Mouse (Mus musculus): Measurements from ENCODE around the gene Tgfbr3. TPM values are rescaled to one million over a fixed set of nuclear protein-coding genes. Genes with fewer than 3 reads are reported as not detected.

Gene Tgfbr3
- polyA plus RNA-seq, 1 experiment from 2014 or later: 2.2 TPM

- peaks cover 29% of the 10 kb centered on the region for H3K27me3 ChIP-seq (replicated peaks; ENCODE audit: control insufficient read depth, insufficient read depth, low read length)
- DNase-seq (ENCODE audit: low spot score): peak; percentile 16
- H3K9ac ChIP-seq (ENCODE audit: low read length): no peak overlapping the region
- H3K36me3 ChIP-seq (ENCODE audit: control insufficient read depth, insufficient read depth, low read length): no peaks in the 10 kb centered on the region
- H3K9me3 ChIP-seq (replicated peaks; ENCODE audit: control insufficient read depth, low read length): no peaks in the 10 kb centered on the region
- no peak overlapping the region for H3K27ac ChIP-seq (ENCODE audit: low read depth, low read length)
- 70% methylated on average over 7 of the region's 7 CpGs for WGBS
- no peaks in the 10 kb centered on the region for H3K4me1 ChIP-seq (ENCODE audit: control insufficient read depth, insufficient read depth, low read length)
- H3K4me2 ChIP-seq (ENCODE audit: low read length): no peak overlapping the region
- H3K4me3 ChIP-seq (ENCODE audit: low read depth, low read length): no peak overlapping the region
- no peak for ATAC-seq
Observed at GRCm38 (mm10) chr5:107237971-107238426, 51.4 kb downstream of the Tgfbr3 start.

GRCm38 (mm10) chr5:107236975-107237374, 52.5 kb downstream of the Tgfbr3 start:
- H3K9ac ChIP-seq (ENCODE audit: low read length): no peak overlapping the region
- ATAC-seq: no peak
- no peaks in the 10 kb centered on the region for H3K36me3 ChIP-seq (ENCODE audit: control insufficient read depth, insufficient read depth, low read length)
- H3K9me3 ChIP-seq (replicated peaks; ENCODE audit: control insufficient read depth, low read length): no peaks in the 10 kb centered on the region
- H3K4me2 ChIP-seq (ENCODE audit: low read length): no peak overlapping the region
- no peak overlapping the region for H3K27ac ChIP-seq (ENCODE audit: low read depth, low read length)
- H3K27me3 ChIP-seq (replicated peaks; ENCODE audit: control insufficient read depth, insufficient read depth, low read length): peaks cover 25% of the 10 kb centered on the region
- no peak overlapping the region for H3K4me3 ChIP-seq (ENCODE audit: low read depth, low read length)
- 85% methylated on average over 6 of the region's 6 CpGs for WGBS
- no peaks in the 10 kb centered on the region for H3K4me1 ChIP-seq (ENCODE audit: control insufficient read depth, insufficient read depth, low read length)
- no peak for DNase-seq (ENCODE audit: low spot score)

GRCm38 (mm10) chr5:107236039-107236438, 53.4 kb downstream of the Tgfbr3 start:
- Histone ChIP-seq H3K9ac (ENCODE audit: low read length) (no peak overlapping the region), H3K9me3 (replicated peaks; ENCODE audit: control insufficient read depth, low read length) (no peaks in the 10 kb centered on the region), H3K4me2 (ENCODE audit: low read length) (no peak overlapping the region), H3K27me3 (replicated peaks; ENCODE audit: control insufficient read depth, insufficient read depth, low read length) (peaks cover 18% of the 10 kb centered on the region), H3K4me1 (ENCODE audit: control insufficient read depth, insufficient read depth, low read length) (no peaks in the 10 kb centered on the region), H3K36me3 (ENCODE audit: control insufficient read depth, insufficient read depth, low read length) (no peaks in the 10 kb centered on the region), H3K27ac (ENCODE audit: low read depth, low read length) (no peak overlapping the region), H3K4me3 (ENCODE audit: low read depth, low read length) (no peak overlapping the region)
- 81% methylated on average over 5 of the region's 5 CpGs for WGBS
- DNase-seq (ENCODE audit: low spot score) (no peak), ATAC-seq (no peak)

GRCm38 (mm10) chr5:107233366-107234354, 55.8 kb downstream of the Tgfbr3 start:
- H3K4me3 ChIP-seq (ENCODE audit: low read depth, low read length): no peak overlapping the region
- no peak overlapping the region for H3K27ac ChIP-seq (ENCODE audit: low read depth, low read length)
- 0 out of 2 replicates have a peak, but pooled peaks cover 12% of the 10 kb centered on the region for H3K27me3 ChIP-seq (replicated peaks; ENCODE audit: control insufficient read depth, insufficient read depth, low read length)
- H3K4me1 ChIP-seq (ENCODE audit: control insufficient read depth, insufficient read depth, low read length): no peaks in the 10 kb centered on the region
- no peaks in the 10 kb centered on the region for H3K36me3 ChIP-seq (ENCODE audit: control insufficient read depth, insufficient read depth, low read length)
- WGBS: 84% methylated on average over 14 of the region's 14 CpGs
- H3K9ac ChIP-seq (ENCODE audit: low read length): no peak overlapping the region
- no peak for ATAC-seq
- H3K4me2 ChIP-seq (ENCODE audit: low read length): no peak overlapping the region
- no peak for DNase-seq (ENCODE audit: low spot score)
- no peaks in the 10 kb centered on the region for H3K9me3 ChIP-seq (replicated peaks; ENCODE audit: control insufficient read depth, low read length)

GRCm38 (mm10) chr5:107230189-107230588, 59.2 kb downstream of the Tgfbr3 start:
- DNase-seq (ENCODE audit: low spot score): no peak
- WGBS: 67% methylated on average over 6 of the region's 6 CpGs
- Histone ChIP-seq H3K27ac (ENCODE audit: low read depth, low read length) (no peak overlapping the region), H3K4me2 (ENCODE audit: low read length) (no peak overlapping the region), H3K4me3 (ENCODE audit: low read depth, low read length) (no peak overlapping the region), H3K36me3 (ENCODE audit: control insufficient read depth, insufficient read depth, low read length) (no peaks in the 10 kb centered on the region), H3K4me1 (ENCODE audit: control insufficient read depth, insufficient read depth, low read length) (no peaks in the 10 kb centered on the region), H3K9ac (ENCODE audit: low read length) (no peak overlapping the region), H3K27me3 (replicated peaks; ENCODE audit: control insufficient read depth, insufficient read depth, low read length) (0 out of 2 replicates have a peak, but pooled peaks cover 3% of the 10 kb centered on the region), H3K9me3 (replicated peaks; ENCODE audit: control insufficient read depth, low read length) (no peaks in the 10 kb centered on the region)
- no peak for ATAC-seq

DNA sequence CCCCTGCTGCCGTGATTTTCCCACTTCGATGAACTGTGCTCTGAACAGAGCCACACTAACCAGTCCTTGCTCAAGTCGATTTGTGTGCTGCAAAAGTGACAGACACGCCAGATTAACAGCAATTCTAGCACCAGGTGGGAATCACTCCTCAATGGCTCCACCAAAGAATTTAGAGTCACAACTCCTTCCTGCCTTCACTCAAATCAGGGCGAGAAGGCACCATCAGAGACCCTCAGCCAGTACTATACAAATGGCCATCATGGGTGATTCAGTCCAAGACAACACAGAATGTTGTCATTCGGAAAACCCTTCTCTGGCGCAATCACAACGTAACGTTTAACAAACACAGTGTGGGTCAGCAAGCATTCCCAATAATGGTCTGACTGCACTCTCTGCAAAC, 60.4 kb downstream of the Tgfbr3 start:
- DNase-seq (ENCODE audit: low spot score): no peak
- Histone ChIP-seq H3K9me3 (replicated peaks; ENCODE audit: control insufficient read depth, low read length) (no peaks in the 10 kb centered on the region), H3K27me3 (replicated peaks; ENCODE audit: control insufficient read depth, insufficient read depth, low read length) (no peaks in the 10 kb centered on the region), H3K4me2 (ENCODE audit: low read length) (no peak overlapping the region), H3K36me3 (ENCODE audit: control insufficient read depth, insufficient read depth, low read length) (no peaks in the 10 kb centered on the region), H3K4me3 (ENCODE audit: low read depth, low read length) (no peak overlapping the region), H3K27ac (ENCODE audit: low read depth, low read length) (no peak overlapping the region), H3K9ac (ENCODE audit: low read length) (no peak overlapping the region), H3K4me1 (ENCODE audit: control insufficient read depth, insufficient read depth, low read length) (no peaks in the 10 kb centered on the region)
- WGBS: 81% methylated on average over 9 of the region's 9 CpGs
- no peak for ATAC-seq

- no peak for DNase-seq (ENCODE audit: low spot score)
- H3K9ac ChIP-seq (ENCODE audit: low read length): no peak overlapping the region
Observed at GRCm38 (mm10) chr5:107227580-107227979, 61.8 kb downstream of the Tgfbr3 start.

DNA sequence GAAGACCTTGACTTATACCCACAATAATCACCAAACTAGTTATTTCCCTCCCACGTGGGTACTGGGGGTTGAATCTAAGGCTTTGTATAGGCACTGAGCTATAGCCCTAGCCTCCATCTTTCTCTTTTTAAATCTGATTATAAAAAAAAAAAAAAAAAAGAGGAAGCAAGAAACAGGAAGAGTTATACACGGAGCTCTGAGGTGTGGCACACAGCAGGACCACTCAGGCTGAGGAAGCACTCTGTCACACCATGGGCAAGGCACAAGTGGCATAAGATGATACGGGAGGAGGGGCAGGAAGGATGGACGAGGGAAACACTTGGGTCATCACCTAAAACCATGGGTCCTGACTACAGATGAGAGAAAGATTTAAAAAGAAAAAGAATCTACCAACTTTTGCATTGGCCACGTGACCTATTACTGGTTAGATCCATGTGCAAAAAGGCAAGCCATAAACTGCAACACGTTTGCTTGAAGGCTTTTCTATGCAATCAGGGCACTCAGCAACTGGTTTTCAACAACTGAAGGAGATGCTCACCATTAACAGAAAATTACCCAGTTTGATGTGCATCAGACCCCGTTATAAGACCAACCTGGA, 64.5 kb downstream of the Tgfbr3 start:
- H3K27ac ChIP-seq (ENCODE audit: low read depth, low read length): no peak overlapping the region
- no peak overlapping the region for H3K4me3 ChIP-seq (ENCODE audit: low read depth, low read length)
- no peaks in the 10 kb centered on the region for H3K9me3 ChIP-seq (replicated peaks; ENCODE audit: control insufficient read depth, low read length)
- WGBS: 82% methylated on average over 7 of the region's 7 CpGs
- H3K36me3 ChIP-seq (ENCODE audit: control insufficient read depth, insufficient read depth, low read length): no peaks in the 10 kb centered on the region
- no peak overlapping the region for H3K4me2 ChIP-seq (ENCODE audit: low read length)
- peaks cover 3% of the 10 kb centered on the region; the same call in 1 of the 2 replicates for H3K4me1 ChIP-seq (ENCODE audit: control insufficient read depth, insufficient read depth, low read length)
- DNase-seq (ENCODE audit: low spot score) (no peak), ATAC-seq (no peak)
- no peaks in the 10 kb centered on the region for H3K27me3 ChIP-seq (replicated peaks; ENCODE audit: control insufficient read depth, insufficient read depth, low read length)
- H3K9ac ChIP-seq (ENCODE audit: low read length): no peak overlapping the region

More at GRCm38 (mm10) chr5:107227580-107227979, 61.8 kb downstream of the Tgfbr3 start:
- H3K4me3 ChIP-seq (ENCODE audit: low read depth, low read length): no peak overlapping the region
- no peak for ATAC-seq
- H3K36me3 ChIP-seq (ENCODE audit: control insufficient read depth, insufficient read depth, low read length): no peaks in the 10 kb centered on the region
- H3K9me3 ChIP-seq (replicated peaks; ENCODE audit: control insufficient read depth, low read length): no peaks in the 10 kb centered on the region
- no peaks in the 10 kb centered on the region for H3K4me1 ChIP-seq (ENCODE audit: control insufficient read depth, insufficient read depth, low read length)
- no peak overlapping the region for H3K27ac ChIP-seq (ENCODE audit: low read depth, low read length)
- no peak overlapping the region for H3K4me2 ChIP-seq (ENCODE audit: low read length)
- no peaks in the 10 kb centered on the region for H3K27me3 ChIP-seq (replicated peaks; ENCODE audit: control insufficient read depth, insufficient read depth, low read length)

GRCm38 (mm10) chr5:107224151-107224550, 65.3 kb downstream of the Tgfbr3 start:
- WGBS: 85% methylated on average over 5 of the region's 5 CpGs
- Histone ChIP-seq H3K9ac (ENCODE audit: low read length) (no peak overlapping the region), H3K4me2 (ENCODE audit: low read length) (no peak overlapping the region), H3K27me3 (replicated peaks; ENCODE audit: control insufficient read depth, insufficient read depth, low read length) (no peaks in the 10 kb centered on the region), H3K4me3 (ENCODE audit: low read depth, low read length) (no peak overlapping the region), H3K4me1 (ENCODE audit: control insufficient read depth, insufficient read depth, low read length) (peaks cover 3% of the 10 kb centered on the region; the same call in 1 of the 2 replicates), H3K9me3 (replicated peaks; ENCODE audit: control insufficient read depth, low read length) (no peaks in the 10 kb centered on the region), H3K27ac (ENCODE audit: low read depth, low read length) (no peak overlapping the region), H3K36me3 (ENCODE audit: control insufficient read depth, insufficient read depth, low read length) (no peaks in the 10 kb centered on the region)
- ATAC-seq (no peak), DNase-seq (ENCODE audit: low spot score) (no peak)

Measured in forebrain, embryonic 14.5 days (tissue).